ENCODE assay signal across 23 mouse cellular contexts in genomic region chr5:103560546-103560945, GRCm38 (mm10).
"Had no signal": no experiment of that assay in that cellular context is flagged by ENCODE, and none has a peak within 500 bp of the region (broad histone marks: within the 10 kb centered on the region; RNA-seq: fewer than 3 reads in every experiment).

No protein-coding gene starts in this region.

- H3K4me2 ChIP-seq: heart, embryonic 12.5 days; hindbrain, embryonic 12.5 days; hindbrain, embryonic 14.5 days; limb, embryonic 13.5 days; limb, embryonic 15.5 days; liver, embryonic 12.5 days had no signal

- DNase-seq: gastrocnemius, adult 2 months; gastrocnemius, postnatal 10 days; gastrocnemius, postnatal 25 days; heart, adult 18-20 months; heart, postnatal 10 days; heart, postnatal 4 days; left cerebral cortex, postnatal 4 days; lung, adult 18-20 months had no signal

- H3K9ac ChIP-seq: heart, embryonic 12.5 days; hindbrain, embryonic 12.5 days; hindbrain, embryonic 14.5 days; limb, embryonic 13.5 days; limb, embryonic 15.5 days; liver, embryonic 12.5 days; liver, embryonic 14.5 days had no signal

- H3K9me3 ChIP-seq: heart, embryonic 10.5 days; heart, embryonic 12.5 days; hindbrain, embryonic 10.5 days; hindbrain, embryonic 12.5 days; limb, embryonic 15.5 days; liver, embryonic 12.5 days had no signal

- H3K27ac ChIP-seq: gastrocnemius, adult 2 months; heart, embryonic 10.5 days; hindbrain, embryonic 10.5 days; hindbrain, embryonic 12.5 days; hindbrain, embryonic 14.5 days; hindbrain, postnatal 0 days; kidney, postnatal 0 days; layer of hippocampus, adult 2 months; left cerebral cortex, adult 2 months; limb, embryonic 13.5 days; limb, embryonic 15.5 days; liver, embryonic 12.5 days; liver, embryonic 14.5 days had no signal

- H3K27me3 ChIP-seq: heart, embryonic 12.5 days; hindbrain, embryonic 12.5 days; limb, embryonic 13.5 days; limb, embryonic 15.5 days; liver, embryonic 12.5 days had no signal

- ATAC-seq: forebrain, embryonic 16.5 days; hindbrain, postnatal 0 days; intestine, embryonic 16.5 days; liver, embryonic 12.5 days had no signal

- H3K4me1 ChIP-seq: heart, embryonic 10.5 days; heart, embryonic 12.5 days; hindbrain, embryonic 10.5 days; hindbrain, embryonic 12.5 days; limb, embryonic 13.5 days; limb, embryonic 15.5 days; liver, embryonic 12.5 days had no signal

- H3K4me3 ChIP-seq: gastrocnemius, adult 2 months; heart, embryonic 10.5 days; heart, embryonic 12.5 days; hindbrain, embryonic 10.5 days; hindbrain, embryonic 12.5 days; layer of hippocampus, adult 2 months; left cerebral cortex, adult 2 months; limb, embryonic 13.5 days; limb, embryonic 15.5 days; liver, embryonic 12.5 days had no signal
